Mouse (Mus musculus): Measurements from ENCODE around the gene Pi4k2b.
"Not testable (repeated sequence)": the region's sequence is repeated elsewhere in the genome, so short reads cannot be mapped to it uniquely, and the experiment has no call there.

The Pi4k2b gene

GRCm38 (mm10) chr5:52741391-52742111 lies at the start of gene Pi4k2b:
TSS of gene Pi4k2b (plus strand) at chr5:52741574.
- CTCF ChIA-PET = no interaction called here

- CTCF ChIA-PET = no interaction called here
These were observed 44.1 kb upstream of the Pi4k2b start for GRCm38 (mm10) chr5:52697291-52697690.

- CTCF ChIA-PET = not testable (repeated sequence)
These were observed 43.4 kb upstream of the Pi4k2b start for GRCm38 (mm10) chr5:52697882-52698440.

- CTCF ChIA-PET = no interaction called here
These were observed 36.8 kb upstream of the Pi4k2b start for GRCm38 (mm10) chr5:52704562-52704961.

GRCm38 (mm10) chr5:52712704-52713103 lies 28.7 kb upstream of the Pi4k2b start:
- CTCF ChIA-PET = no interaction called here

GRCm38 (mm10) chr5:52716742-52717448 lies 24.5 kb upstream of the Pi4k2b start:
- CTCF ChIA-PET = no interaction called here

GRCm38 (mm10) chr5:52721003-52721402 lies 20.4 kb upstream of the Pi4k2b start:
- CTCF ChIA-PET = no interaction called here

GRCm38 (mm10) chr5:52727747-52728146 lies 13.6 kb upstream of the Pi4k2b start:
- CTCF ChIA-PET = no interaction called here

GRCm38 (mm10) chr5:52732811-52733210 lies 8.6 kb upstream of the Pi4k2b start:
- CTCF ChIA-PET = no interaction called here

- CTCF ChIA-PET = no interaction called here
These were observed 5.3 kb upstream of the Pi4k2b start for GRCm38 (mm10) chr5:52736046-52736445.

GRCm38 (mm10) chr5:52742112-52742813 lies 889 bp downstream of the Pi4k2b start:
- CTCF ChIA-PET = no interaction called here

- CTCF ChIA-PET = no interaction called here
These were observed 1.9 kb downstream of the Pi4k2b start for GRCm38 (mm10) chr5:52743231-52743630.

GRCm38 (mm10) chr5:52746920-52747319 lies 5.5 kb downstream of the Pi4k2b start:
- CTCF ChIA-PET = no interaction called here

GRCm38 (mm10) chr5:52748732-52749131 lies 7.4 kb downstream of the Pi4k2b start:
- CTCF ChIA-PET = no interaction called here

- CTCF ChIA-PET = interaction anchor here (0.6 kb wide), 1 partner anchor 26 kb away, joined by 5 read pairs; no protein-coding TSS in a partner anchor
These were observed 11.8 kb downstream of the Pi4k2b start for GRCm38 (mm10) chr5:52753146-52753545.

GRCm38 (mm10) chr5:52754196-52754595 lies 12.8 kb downstream of the Pi4k2b start:
- CTCF ChIA-PET = no interaction called here

GRCm38 (mm10) chr5:52755337-52755736 lies 14.0 kb downstream of the Pi4k2b start:
- CTCF ChIA-PET = no interaction called here

GRCm38 (mm10) chr5:52755989-52756388 lies 14.6 kb downstream of the Pi4k2b start:
- CTCF ChIA-PET = no interaction called here

GRCm38 (mm10) chr5:52762586-52762985 lies 21.2 kb downstream of the Pi4k2b start:
- CTCF ChIA-PET = interaction anchor here (0.6 kb wide), 1 partner anchor 74 kb away, joined by 5 read pairs; no protein-coding TSS in a partner anchor

- CTCF ChIA-PET = no interaction called here
These were observed 32.9 kb downstream of the Pi4k2b start for GRCm38 (mm10) chr5:52774267-52774666.

- CTCF ChIA-PET = no interaction called here
These were observed 33.9 kb downstream of the Pi4k2b start, which contains the start of gene Zcchc4 for GRCm38 (mm10) chr5:52775237-52775636. TSS of gene Zcchc4 (plus strand) at chr5:52775409.

Data from spleen, embryonic (tissue).